Mouse (Mus musculus) spleen, adult 12 weeks (tissue): ENCODE data around the gene Kif9.

Source experiments
- DNase-seq: peaks from one replicate; pipeline ENCODE4 v3.0.0; 2022; ENCODE audit warnings: low spot score

The Kif9 gene

DNA sequence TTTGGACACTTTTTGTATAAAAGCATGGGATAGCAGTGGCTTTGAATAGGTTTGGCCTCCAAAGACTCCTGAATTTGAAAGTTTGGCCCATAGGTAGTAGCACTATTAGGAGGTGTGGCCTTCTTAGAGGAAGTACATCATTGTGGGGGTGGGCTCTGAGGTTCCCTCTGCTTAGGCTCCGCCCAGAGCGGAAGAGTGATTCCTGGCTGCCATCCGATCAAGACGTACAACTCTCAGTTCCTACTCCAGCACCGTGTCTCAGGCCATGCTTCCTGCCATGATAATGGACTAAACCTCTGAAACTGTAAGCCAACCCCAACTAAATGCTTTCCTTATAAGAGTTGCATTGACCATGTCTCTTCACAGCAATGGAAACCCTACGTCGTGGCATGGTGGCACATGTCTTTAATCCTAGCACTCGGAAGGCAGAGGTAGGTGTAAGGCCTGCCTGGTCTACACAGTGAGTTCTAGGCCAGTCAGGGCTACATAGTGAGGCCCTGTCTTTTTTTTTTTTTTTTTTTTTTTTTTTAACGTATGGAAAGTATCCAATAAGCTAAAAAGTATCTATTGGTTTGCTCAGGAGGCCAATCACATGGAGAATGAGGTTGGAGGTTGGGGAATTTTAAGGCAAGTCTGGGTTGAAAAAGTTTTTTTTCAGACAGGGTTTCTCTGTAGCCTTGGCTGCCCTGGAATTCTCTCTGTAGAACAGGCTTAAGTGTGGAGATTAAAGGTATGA lies 52.4 kb downstream of the Kif9 start:
- no peak for DNase-seq

DNA sequence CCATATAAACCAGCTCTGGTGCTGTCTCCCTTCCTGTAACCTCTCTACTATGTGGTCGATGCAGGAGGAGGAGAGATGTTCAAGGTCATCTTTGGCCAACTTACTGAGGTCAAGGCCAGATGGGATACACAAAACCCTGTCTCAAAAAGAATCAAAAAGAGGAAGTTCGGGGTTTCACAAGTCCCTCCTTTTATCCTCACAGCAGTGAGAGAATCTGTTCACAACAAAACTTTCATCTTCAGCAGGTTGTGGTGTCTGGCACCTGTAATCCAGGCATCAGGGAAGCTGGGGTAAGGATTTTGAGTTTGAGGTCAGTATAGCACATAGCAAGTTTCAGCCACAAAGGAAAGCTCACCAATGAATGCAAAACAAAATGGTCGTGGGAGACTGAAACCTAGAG lies 53.9 kb downstream of the Kif9 start:
- DNase-seq: no peak

DNA sequence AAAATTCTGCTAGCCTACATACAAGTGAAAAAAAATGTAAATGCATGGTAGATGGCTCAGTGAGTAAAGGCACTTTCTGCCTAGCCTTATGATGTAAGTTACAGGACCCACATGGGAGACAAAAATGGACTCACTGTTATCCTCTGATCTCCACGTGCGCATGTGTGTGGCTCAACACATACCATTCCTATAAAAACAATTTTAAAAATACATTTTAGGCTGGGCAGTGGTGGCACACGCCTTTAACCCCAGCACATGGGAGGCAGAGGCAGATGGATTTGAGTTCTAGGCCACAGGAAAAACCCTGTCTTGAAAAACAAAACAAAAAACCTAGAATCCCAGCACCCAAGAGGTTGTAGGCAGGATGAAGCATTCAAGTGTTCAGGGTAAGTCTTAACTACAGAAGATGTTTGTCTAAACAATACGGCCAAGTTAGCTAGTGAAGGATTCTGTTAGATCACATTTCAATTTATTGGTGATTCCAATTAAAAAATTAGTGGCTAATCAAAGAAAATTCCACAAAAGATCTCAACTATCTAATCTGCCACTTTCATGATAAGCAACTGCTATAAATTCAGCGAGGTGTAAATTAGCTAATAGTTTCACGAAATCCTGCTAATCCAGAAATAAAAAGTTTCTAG lies 54.5 kb downstream of the Kif9 start:
- no peak for DNase-seq

DNA sequence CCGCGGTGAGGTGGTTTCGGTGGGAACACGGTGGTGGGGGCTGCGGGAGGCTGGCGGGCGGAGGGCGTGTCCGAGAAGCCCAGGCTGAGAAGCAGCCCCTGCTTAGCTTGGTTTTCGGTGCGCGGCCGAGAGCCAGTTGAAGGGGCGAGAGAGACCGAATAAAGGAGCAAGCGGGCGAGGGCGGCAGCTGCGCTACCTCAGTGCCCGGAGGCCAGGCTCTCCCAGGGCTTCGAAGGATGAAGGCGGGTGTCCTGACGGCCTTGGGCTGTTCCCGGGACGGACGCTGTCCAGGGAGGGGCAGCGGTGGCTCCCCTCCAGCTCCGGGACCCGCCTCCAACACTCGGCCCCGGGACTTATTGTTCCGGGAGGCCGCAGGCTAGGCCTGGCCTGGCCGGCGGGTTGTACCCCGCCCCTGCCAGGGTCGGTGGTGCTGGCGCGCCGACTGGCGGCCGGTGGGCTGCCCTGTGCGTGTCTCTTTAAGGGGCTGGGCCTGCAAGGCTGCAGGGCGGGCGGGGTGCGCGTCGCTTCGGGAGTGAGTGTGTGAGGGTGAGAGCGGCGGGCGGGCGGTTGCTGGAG lies 55.2 kb downstream of the Kif9 start:
- peak; percentile 88 for DNase-seq

DNA sequence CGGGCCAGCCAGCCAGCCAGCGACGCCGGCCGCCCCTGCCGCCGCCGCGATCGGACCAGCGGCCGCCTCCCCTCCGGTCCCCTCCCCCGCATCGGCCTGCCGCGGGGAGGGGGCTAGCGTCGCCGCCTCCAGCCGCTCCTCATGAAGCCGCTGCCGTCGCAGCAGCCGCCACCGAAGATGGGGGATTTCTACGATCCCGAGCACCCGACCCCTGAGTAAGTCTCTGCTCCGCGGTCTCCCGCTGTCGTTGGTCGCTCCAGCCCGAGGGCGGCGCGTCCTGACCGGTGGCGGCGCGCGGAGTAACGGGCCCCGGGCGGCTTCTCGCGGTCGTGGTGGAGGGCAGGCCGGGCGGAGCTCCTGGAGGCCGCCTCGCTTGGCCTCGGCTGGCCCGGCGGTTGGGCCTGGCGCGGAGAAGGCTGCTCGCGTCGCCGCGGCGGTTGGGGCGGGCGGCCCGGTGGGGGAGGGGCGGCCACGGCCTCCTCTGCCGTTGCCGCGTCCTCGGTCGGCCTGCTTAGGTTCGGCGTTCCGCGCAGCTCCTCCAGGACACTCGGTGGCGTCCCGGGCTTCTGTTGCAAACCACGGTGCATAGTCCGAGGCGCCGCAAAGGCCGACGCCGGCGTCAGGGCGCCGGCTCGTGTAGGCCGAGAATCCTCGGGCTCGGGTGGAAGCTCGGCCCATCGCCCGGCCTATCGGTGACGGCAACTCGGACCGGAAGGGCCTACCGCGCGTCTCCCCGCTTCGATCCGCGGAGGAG lies 56.0 kb downstream of the Kif9 start, which contains the start of gene Setd2:
Gene Setd2 (plus strand): TSS at position 60 of the 754 bp plus-strand sequence.
- peak; percentile 72 for DNase-seq

DNA sequence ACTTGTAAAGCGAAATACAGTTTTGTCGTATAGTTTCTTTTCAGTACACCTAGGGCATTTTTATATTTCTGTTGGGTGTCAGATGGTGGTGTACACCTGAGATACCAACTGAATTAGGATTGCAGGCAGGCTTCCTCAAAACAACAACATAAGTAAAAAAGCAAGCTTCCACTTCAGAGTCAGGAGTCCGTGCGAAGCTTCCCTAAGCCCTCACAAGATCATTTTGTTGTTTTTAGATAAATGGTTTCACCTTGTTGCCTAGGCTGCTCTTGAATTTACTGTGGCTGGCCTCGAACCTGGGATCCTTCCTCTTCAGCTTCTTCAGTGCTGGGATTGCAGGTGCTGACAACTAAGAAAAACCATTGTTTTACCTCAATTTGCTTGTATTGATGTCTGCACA lies 56.9 kb downstream of the Kif9 start:
- DNase-seq: no peak

DNA sequence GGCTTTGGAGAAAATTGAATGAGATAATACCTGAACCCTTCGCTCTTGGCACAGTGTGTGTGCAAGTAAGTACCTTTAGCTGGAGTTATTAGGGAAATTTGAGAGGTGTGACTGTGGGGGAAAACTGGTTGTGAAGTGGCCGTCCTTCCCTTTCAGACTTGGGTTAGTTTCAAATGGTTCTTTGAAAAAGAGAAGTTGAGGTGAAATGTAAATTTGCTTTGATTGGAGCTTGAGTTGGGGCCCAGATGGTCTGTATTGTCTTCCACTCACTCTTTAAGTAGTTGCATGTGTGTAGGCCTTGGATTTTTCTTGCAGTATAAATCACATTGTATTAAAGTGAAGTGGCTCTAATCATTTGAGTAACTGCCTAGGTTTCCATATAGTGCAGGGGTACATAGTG lies 58.4 kb downstream of the Kif9 start:
- DNase-seq: no peak

DNA sequence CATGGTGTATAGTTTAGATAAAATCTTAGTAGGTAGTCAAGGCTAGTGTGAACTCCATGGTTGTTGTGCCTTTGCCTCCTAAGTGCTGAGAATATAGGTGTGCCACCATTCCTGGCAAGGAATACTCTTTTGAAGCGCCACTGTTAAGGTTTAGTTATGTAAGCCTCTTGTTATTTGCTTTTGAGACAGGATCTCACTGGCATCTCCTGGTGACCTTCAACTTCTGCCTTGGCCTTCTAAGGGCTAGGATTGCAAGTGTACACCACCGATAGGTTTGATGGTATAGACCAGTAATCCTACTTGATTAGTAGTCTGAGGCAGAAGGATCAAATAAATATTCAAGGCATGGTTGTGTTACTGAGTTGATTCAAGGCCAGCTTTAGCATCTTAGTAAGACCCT lies 59.9 kb downstream of the Kif9 start:
- no peak for DNase-seq

DNA sequence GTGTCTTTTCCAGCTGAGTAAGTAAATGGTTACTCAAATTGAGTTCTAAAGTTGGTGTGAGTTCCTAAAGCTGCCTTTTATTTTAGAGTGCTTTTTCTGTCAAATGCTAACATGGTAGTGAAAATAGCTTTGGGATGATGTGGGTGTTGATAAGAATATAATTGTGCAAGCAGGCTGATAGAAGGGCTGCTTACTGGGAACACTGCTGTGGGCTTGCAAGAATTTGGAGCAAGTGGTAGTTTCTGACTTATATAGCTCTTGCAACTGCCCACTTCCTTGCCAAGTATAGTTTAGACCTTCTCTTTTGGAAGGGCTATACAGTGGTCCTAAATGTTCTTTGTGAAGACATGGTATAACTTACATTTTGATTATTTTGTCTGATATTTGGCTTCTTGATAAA lies 61.8 kb downstream of the Kif9 start:
- DNase-seq: no peak

DNA sequence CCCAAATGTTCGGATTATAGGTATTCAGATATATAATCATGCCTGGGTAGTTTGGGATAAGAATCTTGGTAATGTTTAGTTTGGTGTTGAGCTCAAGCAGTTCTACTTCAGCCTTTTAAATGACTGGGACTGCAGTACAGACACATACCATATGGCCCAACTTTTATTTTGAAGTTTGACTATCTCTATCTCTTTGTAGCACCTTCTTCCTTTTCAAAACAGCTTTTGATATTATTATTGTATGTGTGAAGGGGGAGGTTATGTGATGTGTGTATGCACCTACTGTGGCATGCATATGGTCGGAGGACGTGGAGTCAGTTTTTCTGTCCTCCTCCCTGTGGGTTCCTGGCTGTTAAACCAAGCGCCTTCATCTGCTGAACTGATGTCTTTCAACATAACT lies 65.2 kb downstream of the Kif9 start:
- DNase-seq: no peak

DNA sequence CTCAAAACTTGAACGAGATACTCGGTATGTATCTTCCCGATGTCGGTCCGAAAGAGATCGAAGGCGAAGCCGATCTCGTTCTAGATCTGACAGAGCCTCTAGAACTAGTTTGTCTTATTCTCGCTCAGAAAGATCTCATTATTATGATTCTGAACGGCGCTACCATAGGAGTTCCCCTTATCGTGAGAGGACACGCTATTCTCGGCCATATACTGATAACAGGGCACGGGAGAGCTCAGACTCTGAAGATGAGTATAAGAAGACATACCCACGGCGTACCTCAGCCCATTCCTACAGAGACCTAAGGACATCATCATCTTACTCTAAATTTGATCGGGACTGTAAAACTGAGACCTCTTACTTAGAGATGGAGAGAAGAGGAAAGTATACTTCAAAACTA lies 71.5 kb downstream of the Kif9 start:
- no peak for DNase-seq

DNA sequence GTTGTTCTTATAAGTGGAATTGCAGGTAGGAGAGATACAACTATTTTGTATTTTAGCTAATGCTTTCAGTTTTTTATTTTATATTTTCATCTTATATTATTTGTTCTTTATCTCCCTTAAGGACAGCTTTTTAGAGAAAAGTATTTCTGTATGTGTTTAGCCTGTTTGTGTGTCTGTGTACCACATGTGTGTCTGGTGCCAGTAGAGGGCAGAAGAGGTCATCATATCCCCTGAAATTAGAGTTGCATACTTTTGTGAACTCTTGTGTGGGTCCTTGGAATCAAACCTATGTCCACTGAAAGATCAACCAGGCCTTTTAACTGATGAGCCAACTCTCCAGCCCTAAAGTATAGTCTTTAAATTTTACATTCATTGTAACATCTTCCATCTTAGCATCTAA lies 91.6 kb downstream of the Kif9 start:
- no peak for DNase-seq
